Mouse (Mus musculus): ENCODE measurements at regions not wholly inside any gene's neighbourhood (a gene's known extent, or its start where the extent isn't known, plus 50 kb on each side); places are given as distances from the start of the nearest gene placed in this dataset.

- DNase-seq = peak; percentile 26
Observed at GRCm38 (mm10) chr16:77685651-77686190, 83.8 kb upstream of the Gm11146 start.

- no peak for DNase-seq
Observed at GRCm38 (mm10) chr16:77684521-77684920, 82.6 kb upstream of the Gm11146 start.

GRCm38 (mm10) chr16:77679234-77679633 is 77.3 kb upstream of the Gm11146 start:
- peak; percentile 23 for DNase-seq

GRCm38 (mm10) chr16:77676805-77677204 is 74.9 kb upstream of the Gm11146 start:
- DNase-seq = no peak

- DNase-seq = no peak
Observed at GRCm38 (mm10) chr16:77675885-77676597, 74.1 kb upstream of the Gm11146 start.

GRCm38 (mm10) chr16:77671253-77671652 is 69.4 kb upstream of the Gm11146 start:
- no peak for DNase-seq

GRCm38 (mm10) chr16:77665781-77666180 is 63.9 kb upstream of the Gm11146 start:
- no peak for DNase-seq

GRCm38 (mm10) chr16:77662107-77662518 is 60.2 kb upstream of the Gm11146 start:
- peak; percentile 77 for DNase-seq

GRCm38 (mm10) chr16:77653306-77653705 is 51.4 kb upstream of the Gm11146 start:
- no peak for DNase-seq

Measured in layer of hippocampus, adult 9-11 months (tissue).